Mouse (Mus musculus): ENCODE results near the gene Phldb2. TPM values are rescaled to one million over a fixed set of nuclear protein-coding genes. Genes with fewer than 3 reads are reported as not detected.
A peak's percentile ranks its signal among the peaks of the same experiment; 100 is the strongest.

The Phldb2 gene
- polyA plus RNA-seq, 1 experiment from 2014 or later, result 7.2 TPM

GRCm38 (mm10) chr16:45736724-45737123, 216.7 kb downstream of the Phldb2 start:
- peaks cover 41% of the 10 kb centered on the region for H3K36me3 ChIP-seq
- no peaks in the 10 kb centered on the region for H3K9me3 ChIP-seq
- H3K4me2 ChIP-seq, result no peak overlapping the region
- no peaks in the 10 kb centered on the region for H3K27me3 ChIP-seq
- H3K4me1 ChIP-seq (replicated peaks), result peaks cover 13% of the 10 kb centered on the region
- H3K9ac ChIP-seq, result no peak overlapping the region
- 93% methylated on average over 3 of the region's 3 CpGs for WGBS
- H3K4me3 ChIP-seq, result no peak overlapping the region
- no peak overlapping the region for H3K27ac ChIP-seq (replicated peaks)
- no peak for ATAC-seq (ENCODE audit: low FRiP score, low read depth)

DNA sequence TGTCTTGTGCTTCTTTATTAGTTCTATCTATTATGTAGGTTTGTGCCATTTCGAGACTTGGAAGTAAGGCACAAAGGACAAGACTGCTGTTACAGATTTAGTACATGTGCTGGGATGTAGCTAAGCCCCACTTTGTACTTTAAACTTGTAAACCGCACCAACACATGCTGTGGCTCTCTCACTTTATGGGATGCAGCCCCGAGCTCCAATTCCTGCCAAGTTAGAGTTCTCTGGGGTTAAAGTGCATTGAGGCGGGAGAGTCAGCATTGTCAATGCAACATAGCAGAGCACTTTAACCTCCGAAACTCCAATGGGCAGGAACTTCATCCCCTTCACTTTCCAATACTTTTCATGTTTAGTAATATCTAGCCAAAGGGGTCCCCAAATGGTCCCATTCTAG, 224.2 kb downstream of the Phldb2 start:
- H3K9me3 ChIP-seq, result no peaks in the 10 kb centered on the region
- ATAC-seq (ENCODE audit: low FRiP score, low read depth), result no peak
- no peak overlapping the region for H3K9ac ChIP-seq
- H3K4me3 ChIP-seq, result no peak overlapping the region
- H3K27ac ChIP-seq (replicated peaks), result no peak overlapping the region
- no peak overlapping the region for H3K4me2 ChIP-seq
- peaks cover 23% of the 10 kb centered on the region for H3K36me3 ChIP-seq
- H3K4me1 ChIP-seq (replicated peaks), result peaks cover 8% of the 10 kb centered on the region; the same call in 1 of the 2 replicates
- WGBS, result 80% methylated on average over 5 of the region's 5 CpGs
- no peaks in the 10 kb centered on the region for H3K27me3 ChIP-seq

DNA sequence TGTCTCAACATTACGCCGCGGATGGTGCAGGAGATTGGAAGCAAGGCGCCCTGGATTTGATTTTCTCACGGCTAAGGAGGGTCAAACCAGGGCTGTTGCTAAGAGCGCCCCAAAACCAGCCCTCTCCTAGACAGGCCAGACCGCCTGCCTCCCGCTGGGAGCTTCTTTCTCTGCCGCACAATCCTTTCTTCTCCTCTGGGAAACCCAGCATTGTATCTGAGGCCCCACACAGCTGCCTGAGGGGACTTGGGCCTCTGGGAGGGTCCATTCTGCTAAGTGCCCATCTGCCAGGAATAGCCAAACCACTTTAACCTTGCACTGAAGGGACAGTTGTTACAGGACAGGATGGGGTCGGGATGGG, 228.7 kb downstream of the Phldb2 start:
- Histone ChIP-seq H3K27me3 (no peaks in the 10 kb centered on the region), H3K27ac (replicated peaks) (peak overlapping the region; percentile 92), H3K4me2 (peak overlapping the region; percentile 63), H3K4me1 (replicated peaks) (peaks cover 39% of the 10 kb centered on the region), H3K9ac (peak overlapping the region; percentile 85), H3K36me3 (peaks cover 10% of the 10 kb centered on the region), H3K4me3 (peak overlapping the region; percentile 57), H3K9me3 (no peaks in the 10 kb centered on the region)
- WGBS, result under 1% methylated on average over 10 of the region's 10 CpGs
- peak; percentile 76 for ATAC-seq (ENCODE audit: low FRiP score, low read depth)

DNA sequence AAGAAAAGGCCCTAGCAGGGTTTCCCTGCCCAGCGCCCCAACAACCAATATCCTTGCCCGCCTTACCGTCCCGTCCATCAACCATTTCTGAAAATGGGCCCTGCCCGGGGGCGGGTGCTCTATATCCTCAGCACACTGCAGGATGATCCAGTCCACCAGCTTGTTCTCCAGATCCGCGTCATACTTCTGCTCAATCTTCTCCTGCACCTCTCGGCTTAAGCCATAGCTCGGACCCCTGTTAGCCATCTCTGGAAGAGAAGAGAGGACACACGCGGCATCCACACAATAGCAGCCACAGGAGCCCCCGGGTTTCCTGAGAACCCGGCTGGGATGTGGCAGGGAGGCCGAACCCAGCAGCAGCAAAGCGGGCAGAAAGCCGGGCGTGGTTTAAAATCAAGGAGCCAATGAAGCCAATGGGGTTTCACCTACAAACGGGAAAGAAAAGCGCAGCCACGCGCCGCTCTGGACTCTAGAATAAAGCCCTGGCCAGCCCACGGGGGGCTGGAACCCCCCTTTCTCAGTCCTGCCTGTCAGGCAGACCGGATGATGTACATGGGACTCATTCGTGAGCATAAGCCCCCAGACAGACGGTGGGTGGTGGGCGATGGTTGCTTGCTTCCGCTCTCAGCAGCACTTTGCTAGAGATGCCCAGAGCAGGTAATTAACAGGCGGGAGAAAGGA, 229.2 kb downstream of the Phldb2 start, which contains the start of gene Tagln3:
Tagln3 (minus strand) TSS at position 548 of the 681 bp plus-strand sequence.
- Histone ChIP-seq H3K9me3 (no peaks in the 10 kb centered on the region), H3K9ac (peak within 1 kb of the TSS; percentile 85), H3K27me3 (no peaks in the 10 kb centered on the region), H3K36me3 (peaks cover 15% of the 10 kb centered on the region), H3K27ac (replicated peaks) (peak within 1 kb of the TSS; percentile 92), H3K4me3 (peak within 1 kb of the TSS; percentile 57), H3K4me2 (peak within 1 kb of the TSS; percentile 63), H3K4me1 (replicated peaks) (peaks cover 39% of the 10 kb centered on the region)
- ATAC-seq (ENCODE audit: low FRiP score, low read depth), result peak; percentile 83
- 1% methylated on average over 30 of the region's 30 CpGs for WGBS

DNA sequence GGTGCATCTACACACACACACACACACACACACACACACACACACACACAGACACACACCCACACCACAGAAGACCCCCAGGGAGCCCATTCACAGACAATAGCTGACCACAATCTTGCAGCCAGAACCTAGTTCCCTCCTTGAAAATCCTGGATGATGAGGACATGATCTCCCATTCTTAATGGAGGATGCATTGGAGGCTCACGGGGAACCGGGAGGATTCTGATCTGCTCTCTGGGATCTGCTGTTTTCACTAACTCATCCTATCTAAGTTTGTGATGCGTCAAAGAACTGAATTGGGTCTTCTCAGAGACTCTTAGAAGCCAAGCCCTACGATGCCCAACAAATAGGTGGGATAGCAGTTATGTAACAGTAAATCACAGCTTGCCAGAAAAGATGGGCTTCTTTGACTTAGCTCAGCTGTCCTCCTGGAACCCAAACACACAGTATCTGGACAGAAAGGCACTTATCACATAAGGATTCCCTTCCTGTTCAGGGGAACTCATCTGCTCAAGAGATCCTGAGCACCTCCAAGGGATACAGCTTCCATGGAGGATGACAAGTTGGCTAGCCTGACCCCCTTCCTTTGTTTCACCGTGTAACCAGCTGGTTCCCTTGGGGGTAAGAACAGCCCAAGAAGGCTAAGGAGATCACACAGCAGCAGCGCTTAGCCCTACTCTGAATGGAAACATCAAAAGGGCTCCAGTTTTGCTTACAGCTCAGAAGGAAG, 230.1 kb downstream of the Phldb2 start:
- 15% methylated on average over 6 of the region's 6 CpGs for WGBS
- Histone ChIP-seq H3K4me1 (replicated peaks) (peaks cover 39% of the 10 kb centered on the region), H3K27me3 (no peaks in the 10 kb centered on the region), H3K27ac (replicated peaks) (peak overlapping the region; percentile 92), H3K9me3 (no peaks in the 10 kb centered on the region), H3K4me3 (peak overlapping the region; percentile 57), H3K4me2 (peak overlapping the region; percentile 63), H3K36me3 (peaks cover 23% of the 10 kb centered on the region), H3K9ac (peak overlapping the region; percentile 85)
- peak; percentile 28 for ATAC-seq (ENCODE audit: low FRiP score, low read depth)

DNA sequence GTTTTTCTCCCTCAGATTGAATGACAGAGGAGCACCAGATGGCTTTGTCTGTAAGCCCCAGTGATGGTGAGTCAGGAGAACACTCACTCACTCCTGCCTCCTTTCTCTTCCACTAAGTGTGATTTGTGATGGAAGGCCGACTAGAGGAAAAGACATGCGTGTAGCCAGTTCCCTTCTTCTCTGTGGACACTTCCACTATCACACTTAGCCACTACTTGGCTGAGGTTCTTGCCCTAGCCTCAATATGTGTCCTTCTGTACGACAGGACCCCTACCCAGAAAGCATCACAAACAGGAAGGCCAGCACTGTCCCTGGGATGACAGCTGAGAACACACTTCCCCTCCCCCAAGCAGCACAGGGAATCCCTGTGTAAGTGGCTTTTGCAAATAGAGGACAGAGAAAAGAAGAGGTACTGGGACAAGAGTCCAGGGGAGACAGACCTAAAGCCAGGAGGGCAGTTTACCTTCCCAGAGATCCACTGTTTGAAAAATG, 230.9 kb downstream of the Phldb2 start:
- WGBS, result 18% methylated on average over 3 of the region's 3 CpGs
- H3K4me1 ChIP-seq (replicated peaks), result peaks cover 39% of the 10 kb centered on the region
- H3K27me3 ChIP-seq, result no peaks in the 10 kb centered on the region
- peak overlapping the region; percentile 57 for H3K4me3 ChIP-seq
- peak overlapping the region; percentile 63 for H3K4me2 ChIP-seq
- no peaks in the 10 kb centered on the region for H3K9me3 ChIP-seq
- ATAC-seq (ENCODE audit: low FRiP score, low read depth), result no peak
- H3K36me3 ChIP-seq, result peaks cover 30% of the 10 kb centered on the region
- peak overlapping the region; percentile 92 for H3K27ac ChIP-seq (replicated peaks)
- peak overlapping the region; percentile 85 for H3K9ac ChIP-seq

DNA sequence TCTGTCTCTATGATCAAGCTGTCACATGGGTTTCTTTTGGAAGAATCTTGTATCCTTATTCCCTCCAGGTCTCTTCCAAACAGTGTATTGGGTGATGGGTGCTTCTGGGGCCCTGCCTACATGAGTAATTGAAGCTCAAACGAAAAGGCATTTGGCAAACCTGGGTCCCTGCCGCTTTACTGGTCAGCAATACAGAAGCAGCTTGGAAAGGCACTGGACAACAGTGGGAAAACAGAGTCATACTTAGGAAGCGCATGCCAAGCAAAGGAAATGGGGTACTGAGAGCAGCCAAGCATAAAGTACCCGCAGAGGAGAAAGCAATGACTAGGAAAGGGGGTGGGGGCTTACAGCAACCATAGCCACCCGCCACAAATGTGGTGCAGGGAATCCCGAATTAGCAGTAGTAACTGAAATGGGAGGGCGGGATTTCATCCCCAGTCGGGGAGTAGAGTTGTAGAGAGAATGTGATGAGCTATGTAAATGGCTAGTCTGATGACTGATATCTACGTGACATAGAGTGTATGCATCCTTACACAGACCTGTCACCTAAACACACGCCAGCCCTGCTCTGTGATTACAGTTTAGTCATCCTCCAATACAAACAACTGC, 233.3 kb downstream of the Phldb2 start:
- Histone ChIP-seq H3K27me3 (no peaks in the 10 kb centered on the region), H3K4me1 (replicated peaks) (peaks cover 36% of the 10 kb centered on the region), H3K9me3 (no peaks in the 10 kb centered on the region), H3K36me3 (peaks cover 48% of the 10 kb centered on the region), H3K4me2 (no peak overlapping the region; the same call in 1 of the 2 replicates), H3K27ac (replicated peaks) (no peak overlapping the region), H3K9ac (no peak overlapping the region), H3K4me3 (no peak overlapping the region)
- no peak for ATAC-seq (ENCODE audit: low FRiP score, low read depth)
- 80% methylated on average over 10 of the region's 10 CpGs for WGBS

GRCm38 (mm10) chr16:45718296-45718695, 235.1 kb downstream of the Phldb2 start:
- H3K27me3 ChIP-seq, result no peaks in the 10 kb centered on the region
- no peak overlapping the region for H3K4me2 ChIP-seq

GRCm38 (mm10) chr16:45714489-45715150, 238.8 kb downstream of the Phldb2 start:
- no peak overlapping the region for H3K9ac ChIP-seq
- ATAC-seq (ENCODE audit: low FRiP score, low read depth), result no peak
- no peaks in the 10 kb centered on the region for H3K9me3 ChIP-seq
- H3K27ac ChIP-seq (replicated peaks), result no peak overlapping the region
- WGBS, result 84% methylated on average over 5 of the region's 5 CpGs
- no peak overlapping the region for H3K4me2 ChIP-seq
- no peak overlapping the region for H3K4me3 ChIP-seq
- H3K4me1 ChIP-seq (replicated peaks), result no peaks in the 10 kb centered on the region
- H3K27me3 ChIP-seq, result no peaks in the 10 kb centered on the region
- peaks cover 52% of the 10 kb centered on the region for H3K36me3 ChIP-seq

More at GRCm38 (mm10) chr16:45718296-45718695, 235.1 kb downstream of the Phldb2 start:
- no peak for ATAC-seq (ENCODE audit: low FRiP score, low read depth)
- H3K4me3 ChIP-seq, result no peak overlapping the region
- H3K36me3 ChIP-seq, result peaks cover 48% of the 10 kb centered on the region
- WGBS, result 95% methylated on average over 4 of the region's 4 CpGs
- H3K4me1 ChIP-seq (replicated peaks), result peaks cover 31% of the 10 kb centered on the region
- H3K27ac ChIP-seq (replicated peaks), result no peak overlapping the region
- H3K9ac ChIP-seq, result no peak overlapping the region
- no peaks in the 10 kb centered on the region for H3K9me3 ChIP-seq

GRCm38 (mm10) chr16:45713878-45714277, 239.5 kb downstream of the Phldb2 start:
- Histone ChIP-seq H3K27ac (replicated peaks) (no peak overlapping the region), H3K4me2 (no peak overlapping the region), H3K9me3 (no peaks in the 10 kb centered on the region), H3K36me3 (peaks cover 49% of the 10 kb centered on the region), H3K4me3 (no peak overlapping the region), H3K4me1 (replicated peaks) (no peaks in the 10 kb centered on the region), H3K9ac (no peak overlapping the region), H3K27me3 (no peaks in the 10 kb centered on the region)
- 83% methylated on average over 1 of the region's 1 CpGs for WGBS
- ATAC-seq (ENCODE audit: low FRiP score, low read depth), result no peak

- Histone ChIP-seq H3K9me3 (no peaks in the 10 kb centered on the region), H3K4me2 (no peak overlapping the region), H3K9ac (no peak overlapping the region), H3K27me3 (no peaks in the 10 kb centered on the region), H3K36me3 (peaks cover 42% of the 10 kb centered on the region), H3K4me1 (replicated peaks) (no peaks in the 10 kb centered on the region), H3K27ac (replicated peaks) (no peak overlapping the region), H3K4me3 (no peak overlapping the region)
- WGBS, result 54% methylated on average over 5 of the region's 5 CpGs
- ATAC-seq (ENCODE audit: low FRiP score, low read depth), result no peak
These were observed 240.1 kb downstream of the Phldb2 start for GRCm38 (mm10) chr16:45713261-45713660.
